Mouse (Mus musculus) midbrain, embryonic 14.5 days (tissue): ENCODE measurements at regions not wholly inside any gene's neighbourhood (a gene's known extent, or its start where the extent isn't known, plus 50 kb on each side); places are given as distances from the start of the nearest gene placed in this dataset. TPM values are rescaled to one million over a fixed set of nuclear protein-coding genes. Genes with fewer than 3 reads are reported as not detected.

Experiments used
- ATAC-seq: fragments of 200-750 bp; cut with Nextera tagmentation; 2 replicates; pipeline ENCODE4 v1.8.0; 2017; ENCODE audit warnings: moderate number of reproducible peaks, moderate library complexity; ENCODE audit not compliant: low FRiP score, low TSS enrichment
- DNase-seq: peaks from one replicate; pipeline ENCODE4 v3.0.0-alpha.2; 2015
- H3K27ac ChIP-seq: fragments of 300-500 bp; sonication (generic); replicated peaks from 2 replicates; pipeline ENCODE4 v1.5.1; 2014; ENCODE audit warnings: mild to moderate bottlenecking, low read depth, low read length, moderate library complexity
- H3K27me3 ChIP-seq: fragments of 300-500 bp; sonication (generic); 2 replicates; pipeline ENCODE4 v1.6.1; 2014; ENCODE audit warnings: low read length, control low read depth, mixed read lengths; ENCODE audit not compliant: control insufficient read depth, insufficient read depth
- H3K36me3 ChIP-seq: fragments of 300-500 bp; sonication (generic); 2 replicates; pipeline ENCODE4 v1.6.1; 2014; ENCODE audit warnings: low read length, control low read depth; ENCODE audit not compliant: control insufficient read depth, insufficient read depth
- H3K4me1 ChIP-seq: fragments of 300-500 bp; sonication (generic); 2 replicates; pipeline ENCODE4 v1.6.1; 2014; ENCODE audit warnings: mild to moderate bottlenecking, antibody characterized with exemption, low read length, control low read depth; ENCODE audit not compliant: control insufficient read depth, insufficient read depth
- H3K4me2 ChIP-seq: fragments of 300-500 bp; sonication (generic); 2 replicates; pipeline ENCODE4 v1.6.1; 2014; ENCODE audit warnings: mild to moderate bottlenecking, low read length, moderate library complexity
- H3K4me3 ChIP-seq: fragments of 300-500 bp; sonication (generic); replicated peaks from 2 replicates; pipeline ENCODE4 v1.5.1; 2014; ENCODE audit warnings: low read depth, low read length
- H3K9ac ChIP-seq: fragments of 300-500 bp; sonication (generic); replicated peaks from 2 replicates; pipeline ENCODE4 v1.6.1; 2014; ENCODE audit warnings: mild to moderate bottlenecking, low read length, moderate library complexity
- H3K9me3 ChIP-seq: fragments of 300-500 bp; sonication (generic); 2 replicates; pipeline ENCODE4 v1.6.1; 2016; ENCODE audit warnings: low read length, control low read depth, mixed read lengths; ENCODE audit not compliant: control insufficient read depth
- WGBS: fragments of 180-500 bp; shearing (Covaris S2); extraction: QIAGEN DNeasy Blood & Tissue Kit; methylation state at CpG from one replicate; pipeline ENCODE4 v1.1.7; 2014; 5-methylcytosine and 5-hydroxymethylcytosine counted together
- microRNA counts: library from miRNA; unstranded; fragments of <30 nt; microRNA quantifications from one replicate; lab custom pipeline; 2016
- microRNA-seq: library from miRNA; unstranded; fragments of <30 nt; microRNA quantifications from one replicate; pipeline ENCODE4, GENCODE M21; 2016

GRCm38 (mm10) chr3:118511969-118512368, 50.0 kb upstream of the Dpyd start:
- Histone ChIP-seq H3K9me3 (no peaks in the 10 kb centered on the region), H3K4me2 (no peak overlapping the region), H3K9ac (no peak overlapping the region), H3K36me3 (peaks cover 4% of the 10 kb centered on the region; the same call in 1 of the 2 replicates), H3K4me3 (no peak overlapping the region), H3K27ac (no peak overlapping the region), H3K4me1 (peaks cover 14% of the 10 kb centered on the region), H3K27me3 (no peaks in the 10 kb centered on the region)
- ATAC-seq (no peak; the same call in 1 of the 2 replicates), DNase-seq (no peak)
- 25% methylated on average over 7 of the region's 7 CpGs for WGBS

MicroRNA genes in the stretch of these regions (microRNA counts, 519-probe panel; counts per million panel counts)
- 6,202 counts per million, percentile 78 among the panel's probes with 10 or more counts for microRNA mmu-miR-137 (lab: Ali Mortazavi, UCI)

Small RNAs in the stretch of these regions (microRNA-seq; reads per million reads assigned to microRNA genes)
- gene Gm24155 (not detected), gene Mir137 (12,339 reads per million, percentile 97 among the genes with 10 or more reads in this experiment)
